Mouse (Mus musculus) hindbrain, postnatal 0 days (tissue): ENCODE measurements around the gene Hoxb4. TPM values are rescaled to one million over a fixed set of nuclear protein-coding genes. Genes with fewer than 3 reads are reported as not detected.

Experiments used
- ATAC-seq: fragments of 200-750 bp; cut with Nextera tagmentation; 2 replicates; pipeline ENCODE4 v1.8.0; 2017; ENCODE audit warnings: mild to moderate bottlenecking, moderate TSS enrichment, moderate library complexity
- DNase-seq: peaks from one replicate; pipeline ENCODE4 v3.0.0-alpha.2; 2015; ENCODE audit warnings: low spot score
- H3K27ac ChIP-seq: fragments of 300-500 bp; sonication (generic); 2 replicates; pipeline ENCODE4 v1.5.1; 2014; ENCODE audit warnings: mild to moderate bottlenecking
- H3K27me3 ChIP-seq: fragments of 300-500 bp; sonication (generic); 2 replicates; pipeline ENCODE4 v1.6.1; 2014; ENCODE audit warnings: low read length, mixed read lengths; ENCODE audit not compliant: insufficient read depth
- H3K36me3 ChIP-seq: fragments of 300-500 bp; sonication (generic); 2 replicates; pipeline ENCODE4 v1.6.1; 2014; ENCODE audit warnings: low read length, mixed read lengths; ENCODE audit not compliant: insufficient read depth
- H3K4me1 ChIP-seq: fragments of 300-500 bp; sonication (generic); 2 replicates; pipeline ENCODE4 v1.6.1; 2014; ENCODE audit warnings: antibody characterized with exemption, low read length, mixed read lengths; ENCODE audit not compliant: insufficient read depth
- H3K4me2 ChIP-seq: fragments of 300-500 bp; sonication (generic); 2 replicates; pipeline ENCODE4 v1.6.1; 2014; ENCODE audit warnings: low read depth, mild to moderate bottlenecking, low read length, moderate library complexity, mixed read lengths
- H3K4me3 ChIP-seq: fragments of 300-500 bp; sonication (generic); 2 replicates; pipeline ENCODE4 v1.5.1; 2014; ENCODE audit warnings: low read length
- H3K9ac ChIP-seq: fragments of 300-500 bp; sonication (generic); replicated peaks from 2 replicates; pipeline ENCODE4 v1.6.1; 2014; ENCODE audit warnings: mild to moderate bottlenecking, low read length, moderate library complexity, mixed read lengths
- H3K9me3 ChIP-seq: fragments of 300-500 bp; sonication (generic); 2 replicates; pipeline ENCODE4 v1.6.1; 2016; ENCODE audit warnings: low read length, mixed read lengths
- CTCF ChIP-seq: IDR thresholded peaks from 2 replicates; pipeline ENCODE4 v1.5.1; 2016; ENCODE audit warnings: antibody characterized with exemption, control low read depth, low read depth
- WGBS: fragments of 180-500 bp; shearing (Covaris S2); extraction: QIAGEN DNeasy Blood & Tissue Kit; methylation state at CpG from one replicate; pipeline ENCODE4 v1.1.7; 2014; 5-methylcytosine and 5-hydroxymethylcytosine counted together
- polyA plus RNA-seq: library from polyadenylated mRNA; unstranded; fragments of >200 nt; fragmentation: Nextera tagmentation; extraction: Ambion mirVana; gene quantifications from 2 replicates; pipeline ENCODE4 v1.2.1, GENCODE M21; 2015
- total RNA-seq: library from RNA; depleted of rRNA; stranded (reverse); fragments of >200 nt; gene quantifications from 2 replicates; pipeline ENCODE4 v1.2.3, GENCODE M21; 2014

The Hoxb4 gene
- total and polyA plus RNA-seq, 2 experiments from 2014 or later = 2.4 to 8.6 TPM

- peak overlapping the region; percentile 34 for H3K4me3 ChIP-seq
Observed at GRCm38 (mm10) chr11:96340698-96341365, 22.8 kb downstream of the Hoxb4 start.

GRCm38 (mm10) chr11:96341701-96342575, 23.9 kb downstream of the Hoxb4 start:
- DNase-seq (peak; percentile 60), ATAC-seq (no peak)
- Histone ChIP-seq H3K27ac (peak overlapping the region; percentile 89), H3K4me2 (peak overlapping the region; percentile 58), H3K9ac (peak overlapping the region; percentile 61), H3K9me3 (no peaks in the 10 kb centered on the region), H3K4me3 (peak overlapping the region; percentile 34), H3K27me3 (peaks cover 65% of the 10 kb centered on the region), H3K4me1 (0 out of 2 replicates have a peak, but pooled peaks cover 4% of the 10 kb centered on the region), H3K36me3 (no peaks in the 10 kb centered on the region)
- WGBS = under 1% methylated on average over 40 of the region's 40 CpGs
- peak; percentile 23; the same call in 1 of the 2 replicates for TF ChIP-seq CTCF

More at GRCm38 (mm10) chr11:96340698-96341365, 22.8 kb downstream of the Hoxb4 start:
- Histone ChIP-seq H3K4me1 (0 out of 2 replicates have a peak, but pooled peaks cover 4% of the 10 kb centered on the region), H3K4me2 (peak overlapping the region; percentile 58), H3K27me3 (peaks cover 65% of the 10 kb centered on the region), H3K9me3 (no peaks in the 10 kb centered on the region), H3K36me3 (no peaks in the 10 kb centered on the region), H3K27ac (peak overlapping the region; percentile 89), H3K9ac (peak overlapping the region; percentile 51)
- DNase-seq (peak; percentile 73), ATAC-seq (peak; percentile 48; the same call in 1 of the 2 replicates)
- WGBS = under 1% methylated on average over 36 of the region's 36 CpGs
- no peak for TF ChIP-seq CTCF

GRCm38 (mm10) chr11:96342576-96342930, 24.5 kb downstream of the Hoxb4 start:
- no peak for ATAC-seq
- Histone ChIP-seq H3K9me3 (no peaks in the 10 kb centered on the region), H3K4me1 (0 out of 2 replicates have a peak, but pooled peaks cover 4% of the 10 kb centered on the region), H3K36me3 (no peaks in the 10 kb centered on the region), H3K9ac (peak overlapping the region; percentile 61), H3K4me3 (peak overlapping the region; percentile 34), H3K27me3 (peaks cover 62% of the 10 kb centered on the region), H3K27ac (peak overlapping the region; percentile 89), H3K4me2 (peak overlapping the region; percentile 58)
- peak; percentile 15 for DNase-seq
- 6% methylated on average over 4 of the region's 4 CpGs for WGBS
- no peak for TF ChIP-seq CTCF

- Histone ChIP-seq H3K4me3 (peak overlapping the region; percentile 34), H3K4me1 (0 out of 2 replicates have a peak, but pooled peaks cover 4% of the 10 kb centered on the region), H3K27ac (peak overlapping the region; percentile 89), H3K4me2 (peak overlapping the region; percentile 58), H3K27me3 (peaks cover 63% of the 10 kb centered on the region), H3K9ac (peak overlapping the region; percentile 31; the same call in 1 of the 2 replicates), H3K9me3 (no peaks in the 10 kb centered on the region), H3K36me3 (no peaks in the 10 kb centered on the region)
- 20% methylated on average over 2 of the region's 2 CpGs for WGBS
- DNase-seq (peak; percentile 25), ATAC-seq (no peak)
- no peak for TF ChIP-seq CTCF
Observed at GRCm38 (mm10) chr11:96343206-96343745, 25.2 kb downstream of the Hoxb4 start.

DNA sequence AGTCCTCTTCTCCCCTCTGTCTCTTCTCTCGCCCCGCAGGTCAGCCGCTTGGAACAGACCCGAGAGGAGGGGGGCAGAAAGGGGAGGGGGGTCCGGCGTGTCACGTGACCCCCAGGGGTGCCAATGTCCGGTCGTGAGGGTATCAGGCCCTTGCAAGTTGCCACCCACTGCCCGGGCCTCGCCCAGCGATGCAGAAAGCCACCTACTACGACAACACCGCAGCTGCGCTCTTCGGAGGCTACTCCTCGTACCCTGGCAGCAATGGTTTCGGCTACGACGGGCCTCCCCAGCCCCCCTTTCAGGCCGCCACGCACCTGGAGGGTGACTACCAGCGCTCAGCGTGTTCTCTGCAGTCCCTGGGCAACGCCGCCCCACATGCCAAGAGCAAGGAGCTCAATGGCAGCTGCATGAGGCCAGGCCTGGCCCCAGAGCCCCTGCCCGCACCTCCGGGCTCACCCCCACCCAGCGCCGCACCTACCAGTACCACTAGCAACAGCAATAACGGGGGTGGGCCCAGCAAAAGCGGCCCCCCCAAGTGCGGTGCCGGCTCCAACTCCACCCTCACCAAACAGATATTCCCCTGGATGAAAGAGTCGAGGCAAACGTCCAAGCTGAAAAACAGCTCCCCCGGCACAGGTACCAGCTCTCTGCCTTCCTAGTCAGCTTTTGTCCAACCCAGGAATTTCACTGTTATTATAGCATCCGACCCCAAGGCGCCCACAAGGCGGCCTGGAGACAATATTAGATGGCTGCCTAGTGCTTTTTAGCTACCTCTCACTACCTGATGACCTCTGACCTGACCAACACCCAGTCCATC, 26.2 kb downstream of the Hoxb4 start:
- Histone ChIP-seq H3K27ac (peak overlapping the region; percentile 89), H3K4me2 (peak overlapping the region; percentile 58), H3K9ac (peak overlapping the region; percentile 31), H3K27me3 (peaks cover 62% of the 10 kb centered on the region), H3K4me1 (0 out of 2 replicates have a peak, but pooled peaks cover 4% of the 10 kb centered on the region), H3K4me3 (peak overlapping the region; percentile 11; the same call in 1 of the 2 replicates), H3K36me3 (no peaks in the 10 kb centered on the region), H3K9me3 (no peaks in the 10 kb centered on the region)
- peak; percentile 50 for DNase-seq
- TF ChIP-seq CTCF = no peak
- WGBS = 3% methylated on average over 38 of the region's 40 CpGs
- peak; percentile 18; the same call in 1 of the 2 replicates for ATAC-seq

GRCm38 (mm10) chr11:96344878-96345159, 26.8 kb downstream of the Hoxb4 start:
- Histone ChIP-seq H3K27ac (peak overlapping the region; percentile 89), H3K4me2 (peak overlapping the region; percentile 58), H3K36me3 (no peaks in the 10 kb centered on the region), H3K4me3 (peak overlapping the region; percentile 23; the same call in 1 of the 2 replicates), H3K9me3 (no peaks in the 10 kb centered on the region), H3K4me1 (0 out of 2 replicates have a peak, but pooled peaks cover 4% of the 10 kb centered on the region), H3K9ac (peak overlapping the region; percentile 31), H3K27me3 (peaks cover 63% of the 10 kb centered on the region)
- TF ChIP-seq CTCF = no peak
- DNase-seq = no peak
- WGBS = 10% methylated on average over 6 of the region's 6 CpGs
- ATAC-seq = no peak
